Mouse (Mus musculus): ENCODE data around the gene Krit1. TPM values are rescaled to one million over a fixed set of nuclear protein-coding genes. Genes with fewer than 3 reads are reported as not detected.

Krit1 gene
- polyA plus RNA-seq (2017; shearing (Covaris generic)), result 96.1 TPM

DNA sequence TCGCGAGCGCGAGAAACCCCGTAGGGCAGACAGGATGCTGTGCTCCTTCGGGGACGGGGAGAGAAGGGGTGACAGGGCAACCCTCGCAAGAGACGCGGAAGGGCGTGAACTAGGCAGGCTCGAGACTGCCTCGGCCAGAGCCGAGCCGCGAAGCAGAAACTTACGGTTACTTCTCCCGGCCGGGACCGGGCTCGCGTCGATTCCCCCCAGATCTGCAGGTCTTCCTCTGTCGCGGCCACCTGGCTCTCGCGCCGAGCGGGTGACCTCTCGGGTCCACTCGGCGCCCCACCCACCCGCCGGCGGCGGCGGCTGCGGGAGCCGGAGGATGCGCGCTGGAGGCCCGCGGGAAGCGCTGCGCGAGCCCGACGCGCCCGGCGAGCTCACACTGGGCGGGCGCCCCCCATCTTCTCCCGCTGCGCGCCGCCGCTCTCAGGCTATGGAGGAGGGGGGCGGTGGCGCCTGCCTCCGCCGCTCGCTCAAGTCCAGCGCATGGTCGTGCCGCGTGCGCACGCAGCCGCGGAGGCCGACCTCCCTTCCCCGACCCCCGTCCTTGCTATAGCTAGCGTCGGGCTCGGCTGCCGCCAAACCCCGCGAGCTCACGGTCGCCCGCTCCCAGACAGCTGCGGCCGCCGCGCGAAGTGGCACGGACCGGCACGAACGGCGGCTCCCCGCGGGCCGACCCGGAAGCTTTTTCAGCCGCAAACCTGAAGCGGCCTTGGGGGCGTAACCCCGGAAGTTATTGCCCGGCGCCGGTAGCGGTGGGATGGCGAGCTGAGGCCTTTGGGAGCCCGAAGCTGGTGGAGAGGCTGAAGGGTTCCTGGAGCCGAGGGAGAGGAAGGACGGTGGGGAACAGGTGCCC is at the start of gene Krit1, which contains the start of gene Ankib1:
Krit1 (plus strand) TSS at position 752 of the 859 bp plus-strand sequence.
Ankib1 (minus strand) TSS at position 493 of the 859 bp plus-strand sequence.

DNA sequence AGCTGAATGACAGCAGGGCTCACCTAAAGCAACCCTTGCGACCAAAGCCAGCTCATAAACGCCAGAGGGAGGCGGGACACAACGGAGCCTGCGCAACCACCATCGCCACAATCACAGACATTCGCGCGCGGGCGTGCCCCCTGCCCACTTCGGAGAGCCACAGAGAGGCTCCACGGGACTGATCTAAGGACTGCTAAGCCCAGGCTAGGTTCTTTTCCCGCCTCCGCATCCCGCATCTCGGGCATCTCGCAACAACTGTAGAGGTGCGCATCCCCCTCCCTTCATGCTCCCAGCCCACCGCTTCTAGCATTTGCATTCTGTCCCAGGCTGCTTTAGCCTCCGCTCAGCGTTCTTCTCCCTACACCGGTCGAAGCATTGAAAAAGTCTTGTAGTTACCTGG is 42.0 kb downstream of the Krit1 start, which contains the start of gene Lrrd1:
Lrrd1 (plus strand) TSS at position 148 of the 400 bp plus-strand sequence.

DNA sequence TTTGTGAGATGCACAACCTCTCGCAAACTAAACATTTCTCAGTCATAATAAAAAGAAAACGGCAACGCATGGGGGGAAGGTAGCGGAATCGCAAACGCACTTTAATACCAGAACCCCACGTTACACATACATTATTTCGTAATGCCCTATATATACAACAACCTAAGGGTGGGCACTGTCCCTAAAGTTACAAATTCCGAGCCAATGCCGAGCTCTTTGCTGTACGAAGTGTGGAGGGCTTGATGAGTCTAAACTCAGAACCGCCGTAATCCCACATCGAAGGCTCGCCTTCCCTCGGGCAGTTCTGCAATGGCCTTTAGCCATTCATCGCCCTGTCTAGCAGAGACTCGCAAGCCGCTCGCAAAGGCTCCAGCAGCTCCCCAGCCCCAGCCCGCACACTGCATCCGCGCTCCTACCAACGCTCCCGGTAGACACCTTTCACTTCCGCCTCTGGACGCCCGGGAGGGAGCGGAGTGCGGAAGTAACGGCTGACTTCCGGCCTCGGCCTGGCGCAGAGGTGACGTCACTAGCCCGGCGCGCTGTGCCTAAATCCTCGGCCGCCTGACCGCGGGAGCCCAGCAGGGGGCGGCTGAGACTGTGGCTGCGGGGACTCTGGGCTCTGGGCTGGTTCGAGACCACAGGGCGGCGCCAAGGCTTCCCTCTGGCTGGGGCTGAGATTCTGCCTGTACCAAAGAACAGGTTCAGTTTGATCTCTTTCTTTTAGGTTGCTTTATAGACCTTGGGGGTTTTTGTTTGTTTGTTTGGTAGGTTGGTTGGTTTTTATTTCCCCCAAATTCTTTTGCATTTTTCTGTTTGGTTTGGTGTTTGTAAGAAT is 90.7 kb downstream of the Krit1 start, which contains the start of gene Mterf1a:
Mterf1a (minus strand) TSS at position 475 of the 835 bp plus-strand sequence.

Other genes with a start within 250 kb of the Krit1 start
- 10.3 TPM for gene 1700109H08Rik, start 231.6 kb upstream of the Krit1 start, polyA plus RNA-seq (2017; shearing (Covaris generic))
- 16.4 TPM for gene Pex1, start 207.1 kb upstream of the Krit1 start, polyA plus RNA-seq (2017; shearing (Covaris generic))
- gene Rbm48, start 206.6 kb upstream of the Krit1 start, polyA plus RNA-seq (2017; shearing (Covaris generic)), result 39.3 TPM
- gene Tmbim7, start 152.0 kb upstream of the Krit1 start, polyA plus RNA-seq (2017; shearing (Covaris generic)), result not detected
- gene Gatad1, start 146.0 kb upstream of the Krit1 start, polyA plus RNA-seq (2017; shearing (Covaris generic)), result 7.2 TPM
- gene Ankib1, start 259 bp upstream of the Krit1 start, polyA plus RNA-seq (2017; shearing (Covaris generic)), result 8.6 TPM
- gene Lrrd1, start 42.0 kb downstream of the Krit1 start, polyA plus RNA-seq (2017; shearing (Covaris generic)), result 0.25 TPM
- 26.9 TPM for gene Mterf1a, start 90.7 kb downstream of the Krit1 start, polyA plus RNA-seq (2017; shearing (Covaris generic))
- gene Akap9, start 124.9 kb downstream of the Krit1 start, polyA plus RNA-seq (2017; shearing (Covaris generic)), result 168 TPM

All from CD4-positive, CD25-positive, alpha-beta regulatory T cell, adult 9 weeks (primary cell).